Mouse (Mus musculus) embryo, embryonic 10.5 days (tissue): Measurements from ENCODE around the gene 4930407I10Rik.
A peak's percentile ranks its signal among the peaks of the same experiment; 100 is the strongest.

Experiments used
- DNase-seq: peaks from one replicate; pipeline ENCODE4 v3.0.0-alpha.2; 2015; ENCODE audit warnings: low spot score

The 4930407I10Rik gene

GRCm38 (mm10) chr15:82052544-82052943, 6.4 kb upstream of the 4930407I10Rik start:
- DNase-seq, result no peak

- DNase-seq, result no peak
Observed at GRCm38 (mm10) chr15:82063909-82064308, 5.0 kb downstream of the 4930407I10Rik start.

- DNase-seq, result peak; percentile 95
Observed at GRCm38 (mm10) chr15:82065511-82065910, 6.6 kb downstream of the 4930407I10Rik start.

GRCm38 (mm10) chr15:82069898-82070297, 10.9 kb downstream of the 4930407I10Rik start, which contains the start of gene Mei1:
Mei1 (plus strand) TSS chr15:82069996.
- peak; percentile 23 for DNase-seq

GRCm38 (mm10) chr15:82071816-82072469, 13.0 kb downstream of the 4930407I10Rik start:
- no peak for DNase-seq

- no peak for DNase-seq
Observed at GRCm38 (mm10) chr15:82073490-82073889, 14.5 kb downstream of the 4930407I10Rik start.

GRCm38 (mm10) chr15:82079883-82080282, 20.9 kb downstream of the 4930407I10Rik start:
- peak; percentile 36 for DNase-seq

- DNase-seq, result peak; percentile 68
Observed at GRCm38 (mm10) chr15:82081161-82081560, 22.2 kb downstream of the 4930407I10Rik start.

GRCm38 (mm10) chr15:82085606-82086005, 26.7 kb downstream of the 4930407I10Rik start:
- DNase-seq, result no peak

- no peak for DNase-seq
Observed at GRCm38 (mm10) chr15:82086131-82086530, 27.2 kb downstream of the 4930407I10Rik start.

- DNase-seq, result peak; percentile 38
Observed at GRCm38 (mm10) chr15:82087266-82087665, 28.3 kb downstream of the 4930407I10Rik start.

- DNase-seq, result no peak
Observed at GRCm38 (mm10) chr15:82091061-82091460, 32.1 kb downstream of the 4930407I10Rik start.

- DNase-seq, result peak; percentile 79
Observed at GRCm38 (mm10) chr15:82106953-82107555, 48.1 kb downstream of the 4930407I10Rik start.
